Mouse (Mus musculus): Measurements from ENCODE around the gene 1110008P14Rik. TPM values are rescaled to one million over a fixed set of nuclear protein-coding genes. Genes with fewer than 3 reads are reported as not detected.
A peak's percentile ranks its signal among the peaks of the same experiment; 100 is the strongest.

The 1110008P14Rik gene
- total RNA-seq, 2 experiments from 2014 or later, result 43.9 to 44.3 TPM

- DNase-seq, result no peak
- intact Hi-C loops (cut with DNase I), result loop anchor here (2.0 kb wide), 1 partner anchor 41 kb away; no protein-coding TSS in a partner anchor
These were observed 32.0 kb downstream of the 1110008P14Rik start for GRCm38 (mm10) chr2:32349625-32350255.

GRCm38 (mm10) chr2:32348311-32348710 is 33.4 kb downstream of the 1110008P14Rik start:
- no peak for DNase-seq
- intact Hi-C loops (cut with DNase I), result no loop called here

GRCm38 (mm10) chr2:32347019-32347418 is 34.7 kb downstream of the 1110008P14Rik start:
- intact Hi-C loops (cut with DNase I), result no loop called here

GRCm38 (mm10) chr2:32344598-32345321 is 37.0 kb downstream of the 1110008P14Rik start:
- DNase-seq, result no peak
- intact Hi-C loops (cut with DNase I), result no loop called here

More at GRCm38 (mm10) chr2:32347019-32347418, 34.7 kb downstream of the 1110008P14Rik start:
- no peak for DNase-seq

- intact Hi-C loops (cut with DNase I), result no loop called here
- no peak for DNase-seq
These were observed 37.7 kb downstream of the 1110008P14Rik start for GRCm38 (mm10) chr2:32344056-32344455.

- no peak for DNase-seq
- intact Hi-C loops (cut with DNase I), result no loop called here
These were observed 38.4 kb downstream of the 1110008P14Rik start for GRCm38 (mm10) chr2:32343351-32343671.

GRCm38 (mm10) chr2:32342539-32343350 is 39.0 kb downstream of the 1110008P14Rik start:
- DNase-seq, result peak; percentile 59 to 72
- intact Hi-C loops (cut with DNase I), result no loop called here

GRCm38 (mm10) chr2:32342039-32342438 is 39.7 kb downstream of the 1110008P14Rik start:
- intact Hi-C loops (cut with DNase I), result no loop called here
- DNase-seq, result no peak

- DNase-seq, result no peak
- intact Hi-C loops (cut with DNase I), result no loop called here
These were observed 40.2 kb downstream of the 1110008P14Rik start for GRCm38 (mm10) chr2:32341634-32341939.

GRCm38 (mm10) chr2:32340836-32341633 is 40.7 kb downstream of the 1110008P14Rik start:
- DNase-seq, result no peak
- intact Hi-C loops (cut with DNase I), result no loop called here

GRCm38 (mm10) chr2:32339912-32340642 is 41.7 kb downstream of the 1110008P14Rik start:
- DNase-seq, result no peak
- intact Hi-C loops (cut with DNase I), result no loop called here

GRCm38 (mm10) chr2:32335888-32336287 is 45.9 kb downstream of the 1110008P14Rik start:
- intact Hi-C loops (cut with DNase I), result no loop called here
- no peak for DNase-seq

GRCm38 (mm10) chr2:32332159-32332558 is 49.6 kb downstream of the 1110008P14Rik start:
- DNase-seq, result no peak
- intact Hi-C loops (cut with DNase I), result no loop called here

GRCm38 (mm10) chr2:32329531-32329930 is 52.2 kb downstream of the 1110008P14Rik start:
- DNase-seq, result no peak
- intact Hi-C loops (cut with DNase I), result no loop called here

- intact Hi-C loops (cut with DNase I), result no loop called here
- DNase-seq, result no peak
These were observed 52.8 kb downstream of the 1110008P14Rik start for GRCm38 (mm10) chr2:32328911-32329460.

GRCm38 (mm10) chr2:32327200-32327599 is 54.5 kb downstream of the 1110008P14Rik start:
- intact Hi-C loops (cut with DNase I), result no loop called here
- DNase-seq, result no peak

All from heart, postnatal 36 days (tissue).